Mouse (Mus musculus): Measurements from ENCODE around the gene Rps6kb2.

The Rps6kb2 gene

DNA sequence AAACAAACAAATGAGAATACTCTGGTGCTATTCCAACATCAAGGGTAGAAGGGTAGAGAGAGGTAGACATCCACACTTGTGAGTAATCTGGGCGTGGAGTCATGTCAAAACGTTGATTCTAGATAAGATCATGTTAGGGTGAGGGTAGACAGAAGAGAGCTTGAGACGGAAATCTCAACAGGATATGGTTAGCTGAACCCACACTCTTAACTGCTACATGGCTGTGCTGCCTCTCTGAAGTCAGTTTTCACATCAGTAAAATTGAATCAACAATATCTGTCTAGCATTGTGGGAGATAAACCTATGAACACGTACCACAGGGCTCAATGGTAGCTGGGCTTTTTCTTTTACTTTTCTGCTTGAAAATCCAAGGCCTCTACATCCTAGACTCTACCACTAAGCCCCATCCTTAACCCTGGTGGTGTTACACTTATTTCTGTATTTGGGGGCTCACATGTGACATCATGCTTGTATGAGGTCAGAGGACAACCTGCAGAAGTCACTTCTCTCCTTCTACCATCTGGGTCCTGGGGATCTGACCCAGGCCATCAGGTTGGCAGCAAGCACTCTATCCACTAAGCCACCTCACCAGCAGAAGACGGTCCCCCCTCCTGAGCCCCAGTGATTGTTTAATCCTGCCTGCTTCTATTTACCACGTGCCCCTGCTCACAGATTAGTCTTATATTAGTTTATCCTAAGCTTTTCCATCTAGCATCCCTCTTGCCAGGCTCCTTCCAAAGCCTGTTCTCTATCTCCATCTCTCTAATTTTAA, 43.3 kb downstream of the Rps6kb2 start:
- DNase-seq (ENCODE audit: low spot score in 2 of 2): no peak

- no peak for DNase-seq (ENCODE audit: low spot score in 2 of 2)
Observed at GRCm38 (mm10) chr19:4118350-4118749, 44.8 kb downstream of the Rps6kb2 start.

DNA sequence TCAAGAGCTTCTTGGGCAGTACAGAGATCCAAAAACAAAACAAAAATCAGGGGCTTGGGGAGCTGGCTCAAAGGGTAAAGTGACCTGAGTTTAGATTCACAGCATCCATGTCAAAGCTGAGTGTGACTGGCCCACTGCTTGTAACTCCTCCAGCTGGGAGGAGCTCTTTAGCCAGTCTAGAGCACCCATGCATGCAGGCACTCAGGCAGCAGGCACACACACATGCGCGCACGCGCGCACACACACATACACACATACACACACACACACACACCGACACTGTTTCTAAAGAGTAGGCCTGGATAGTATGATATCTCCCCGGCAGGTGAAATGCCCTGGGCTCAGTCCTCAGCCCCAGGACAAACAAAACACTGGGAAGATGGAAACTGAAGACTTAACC, 46.1 kb downstream of the Rps6kb2 start:
- DNase-seq (ENCODE audit: low spot score in 2 of 2): no peak

DNA sequence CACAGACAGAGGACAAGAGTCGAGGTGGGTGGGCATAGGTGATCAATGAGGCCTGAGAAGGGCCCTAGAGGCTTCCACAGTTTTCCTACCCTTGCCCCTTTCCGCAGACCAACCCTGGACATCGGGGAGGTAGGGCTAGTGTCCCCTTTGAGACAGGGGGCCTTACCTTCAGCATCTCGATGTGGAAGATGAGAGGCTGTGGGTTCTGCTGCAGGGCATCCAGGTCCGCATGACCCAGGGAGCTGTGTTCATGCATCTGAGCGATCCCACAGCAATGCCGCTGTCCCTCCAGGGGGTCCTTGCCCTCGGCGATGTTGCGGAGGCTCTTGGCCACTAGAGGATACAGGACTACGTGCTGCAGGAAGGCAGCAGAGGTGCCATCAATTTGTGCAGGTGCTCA, 47.3 kb downstream of the Rps6kb2 start:
- DNase-seq (ENCODE audit: low spot score in 2 of 2): no peak

DNA sequence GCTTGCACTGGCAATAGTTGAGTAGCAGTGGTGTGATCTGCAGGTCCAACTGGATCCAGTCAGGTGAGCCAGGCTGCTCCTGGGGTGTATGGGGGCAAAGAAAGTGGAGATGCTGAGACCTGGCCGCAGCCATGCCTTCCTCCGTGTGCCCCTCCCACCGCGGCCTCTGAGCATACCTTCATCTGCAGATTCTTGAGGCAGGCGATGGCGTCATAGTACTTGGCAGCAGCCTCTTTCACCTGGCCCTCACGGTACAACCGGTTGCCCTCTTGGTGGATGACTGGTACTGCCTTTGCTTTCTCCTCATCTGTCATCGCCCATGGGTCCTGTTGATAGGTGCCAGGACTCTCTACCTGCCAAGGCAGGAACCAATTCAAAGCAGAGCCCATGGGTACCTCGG, 48.0 kb downstream of the Rps6kb2 start:
- no peak for DNase-seq (ENCODE audit: low spot score in 2 of 2)

- DNase-seq (ENCODE audit: low spot score in 2 of 2): no peak
Observed at GRCm38 (mm10) chr19:4114551-4114950, 48.6 kb downstream of the Rps6kb2 start.

- peak in 1 of 2 experiments; percentile 55 for DNase-seq (ENCODE audit: low spot score in 2 of 2)
Observed at GRCm38 (mm10) chr19:4113806-4114230, 49.3 kb downstream of the Rps6kb2 start.

DNA sequence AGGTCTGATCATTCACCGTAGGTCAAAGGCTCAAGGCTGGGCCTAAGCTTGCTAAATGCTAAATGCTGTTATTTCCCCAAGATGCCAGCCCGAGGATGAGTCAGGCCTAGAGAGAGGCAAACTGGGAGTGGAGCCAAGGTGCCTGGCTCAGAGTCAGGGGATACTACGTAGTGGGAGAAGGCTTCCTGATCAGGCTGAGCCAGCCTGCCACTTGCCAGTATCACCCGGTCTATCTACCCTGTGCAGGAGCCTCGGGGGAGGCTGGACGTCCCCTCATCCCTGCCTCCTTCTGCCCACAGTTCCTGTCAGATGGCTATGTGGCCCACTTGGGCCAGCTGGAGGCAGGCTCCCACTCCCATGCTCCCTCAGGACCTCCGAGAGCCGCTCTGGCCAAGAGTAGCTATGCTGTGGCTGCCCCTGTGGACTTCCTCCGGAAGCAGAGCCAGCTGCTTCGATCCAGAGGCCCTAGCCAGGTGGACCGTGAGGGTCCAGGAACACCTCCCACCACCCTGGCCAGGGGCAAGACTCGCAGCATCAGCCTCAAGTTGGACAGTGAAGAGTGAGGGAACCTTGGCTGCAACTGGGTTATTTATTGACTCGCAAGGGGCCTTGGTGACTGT, 49.9 kb downstream of the Rps6kb2 start:
- DNase-seq (ENCODE audit: low spot score in 2 of 2): peak; percentile 68 to 81

DNA sequence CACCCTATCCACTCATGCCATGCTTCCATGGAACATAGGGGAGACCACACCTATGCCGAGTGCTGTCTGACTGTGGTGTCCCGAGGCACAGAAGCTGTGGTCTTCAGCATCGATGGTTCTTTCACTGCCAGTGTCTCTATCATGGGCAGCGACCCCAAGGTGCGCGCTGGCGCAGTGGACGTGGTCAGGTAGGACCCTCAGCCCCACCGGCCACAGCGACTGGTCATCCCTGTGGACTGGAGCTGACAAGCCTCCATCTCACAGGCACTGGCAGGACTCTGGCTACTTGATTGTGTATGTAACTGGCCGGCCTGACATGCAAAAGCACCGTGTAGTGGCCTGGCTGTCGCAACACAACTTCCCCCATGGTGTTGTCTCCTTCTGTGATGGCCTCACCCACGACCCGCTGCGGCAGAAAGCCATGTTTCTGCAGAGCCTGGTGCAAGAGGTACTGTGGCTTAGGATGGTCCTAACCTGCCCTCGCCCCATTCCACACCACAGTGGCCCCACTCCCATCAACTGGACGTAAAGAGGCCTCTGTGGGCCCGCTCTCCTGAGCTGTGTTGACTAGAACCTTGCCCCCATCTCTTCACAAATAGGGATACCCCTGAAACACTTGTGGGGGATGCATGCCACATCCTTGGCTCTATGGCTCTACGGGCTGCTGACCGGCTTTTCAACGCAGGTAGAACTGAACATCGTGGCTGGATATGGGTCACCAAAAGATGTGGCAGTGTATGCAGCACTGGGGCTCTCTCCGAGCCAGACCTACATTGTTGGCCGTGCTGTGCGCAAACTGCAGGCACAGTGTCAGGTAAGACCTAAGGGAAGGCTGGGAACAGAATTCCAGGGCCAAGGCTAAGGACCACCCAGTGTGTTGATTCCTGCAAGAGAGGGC, 50.8 kb downstream of the Rps6kb2 start:
- DNase-seq (ENCODE audit: low spot score in 2 of 2): no peak

DNA sequence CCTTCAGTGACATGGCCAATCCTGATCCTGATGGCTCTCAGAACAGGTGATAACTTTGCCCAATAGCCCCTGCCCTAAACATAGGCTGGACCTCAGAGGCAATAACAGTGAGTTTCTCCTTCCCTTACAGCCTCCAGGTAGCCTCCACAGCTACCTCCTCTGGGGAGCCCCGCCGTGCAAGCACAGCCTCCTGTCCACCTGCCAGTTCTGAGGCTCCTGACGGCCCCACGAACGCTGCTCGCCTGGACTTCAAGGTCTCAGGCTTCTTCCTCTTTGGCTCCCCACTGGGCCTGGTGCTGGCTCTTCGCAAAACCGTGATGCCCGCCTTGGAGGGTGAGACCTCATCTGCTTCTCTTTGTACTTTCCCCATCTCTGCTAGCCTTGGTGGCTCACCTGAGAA, 54.6 kb downstream of the Rps6kb2 start:
- no peak for DNase-seq (ENCODE audit: low spot score in 2 of 2)

- DNase-seq (ENCODE audit: low spot score in 2 of 2): no peak
Observed at GRCm38 (mm10) chr19:4106654-4107053, 56.5 kb downstream of the Rps6kb2 start.

DNA sequence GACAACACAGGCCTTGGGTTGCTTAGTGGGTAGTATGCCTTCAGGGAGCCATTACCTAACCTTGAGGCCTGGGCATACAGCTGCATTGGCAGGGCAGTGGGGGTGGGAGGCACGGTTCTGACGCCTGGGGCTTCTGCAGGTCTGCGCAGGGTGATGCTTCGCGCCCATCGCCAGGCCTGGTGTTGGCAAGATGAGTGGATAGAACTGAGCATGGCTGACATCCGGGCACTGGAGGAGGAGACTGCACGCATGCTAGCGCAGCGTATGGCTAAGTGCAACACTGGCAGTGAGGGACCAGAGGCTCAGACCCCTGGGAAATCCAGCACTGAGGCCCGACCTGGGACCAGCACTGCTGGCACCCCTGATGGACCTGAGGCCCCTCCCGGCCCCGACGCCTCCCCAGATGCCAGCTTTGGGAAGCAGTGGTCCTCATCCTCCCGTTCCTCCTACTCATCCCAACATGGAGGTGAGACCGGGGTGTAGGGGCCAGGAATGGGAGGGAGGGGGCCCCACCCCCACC, 58.4 kb downstream of the Rps6kb2 start:
- DNase-seq (ENCODE audit: low spot score in 2 of 2): no peak

Data from heart, adult 9 months (tissue).